Mouse (Mus musculus): ENCODE measurements around the gene Efhd2. TPM values are rescaled to one million over a fixed set of nuclear protein-coding genes. Genes with fewer than 3 reads are reported as not detected.

The Efhd2 gene
- polyA plus RNA-seq, 1 experiment from 2014 or later, result 111 TPM

- Histone ChIP-seq H3K4me3 (ENCODE audit: low read depth, low read length) (no peak overlapping the region), H3K27me3 (ENCODE audit: control insufficient read depth, insufficient read depth, low read length) (no peaks in the 10 kb centered on the region), H3K9ac (ENCODE audit: low read length) (no peak overlapping the region), H3K36me3 (ENCODE audit: control insufficient read depth, insufficient read depth, low read length) (no peaks in the 10 kb centered on the region), H3K4me1 (replicated peaks; ENCODE audit: control insufficient read depth, insufficient read depth) (peaks cover 12% of the 10 kb centered on the region; the same call in 1 of the 2 replicates), H3K9me3 (ENCODE audit: control insufficient read depth, low read length) (no peaks in the 10 kb centered on the region), H3K27ac (replicated peaks) (peak overlapping the region; percentile 61), H3K4me2 (replicated peaks; ENCODE audit: low read depth) (no peak overlapping the region)
- no peak for TF ChIP-seq EP300 (optimal IDR thresholded peaks at IDR 0.05)
- ATAC-seq (ENCODE audit: low FRiP score, low TSS enrichment) (no peak), DNase-seq (ENCODE audit: low spot score) (no peak)
- 42% methylated on average over 4 of the region's 4 CpGs for WGBS
These were observed 4.4 kb upstream of the Efhd2 start for GRCm38 (mm10) chr4:141879074-141879473.

GRCm38 (mm10) chr4:141878621-141879020 lies 3.9 kb upstream of the Efhd2 start:
- DNase-seq (ENCODE audit: low spot score), result peak; percentile 68
- TF ChIP-seq EP300 (optimal IDR thresholded peaks at IDR 0.05) (no peak), CTCF (IDR thresholded peaks at IDR 0.05; ENCODE audit: low read depth) (no peak)
- H3K27ac ChIP-seq (replicated peaks), result peak overlapping the region; percentile 61
- peak; percentile 51 for ATAC-seq (ENCODE audit: low FRiP score, low TSS enrichment)
- 28% methylated on average over 7 of the region's 7 CpGs for WGBS
- no peaks in the 10 kb centered on the region for H3K9me3 ChIP-seq (ENCODE audit: control insufficient read depth, low read length)
- no peak overlapping the region for H3K4me2 ChIP-seq (replicated peaks; ENCODE audit: low read depth)
- H3K4me3 ChIP-seq (ENCODE audit: low read depth, low read length), result no peak overlapping the region
- no peaks in the 10 kb centered on the region for H3K36me3 ChIP-seq (ENCODE audit: control insufficient read depth, insufficient read depth, low read length)
- H3K27me3 ChIP-seq (ENCODE audit: control insufficient read depth, insufficient read depth, low read length), result no peaks in the 10 kb centered on the region
- no peak overlapping the region for H3K9ac ChIP-seq (ENCODE audit: low read length)
- H3K4me1 ChIP-seq (replicated peaks; ENCODE audit: control insufficient read depth, insufficient read depth), result peaks cover 12% of the 10 kb centered on the region; the same call in 1 of the 2 replicates

GRCm38 (mm10) chr4:141875481-141876108 lies 875 bp upstream of the Efhd2 start:
- H3K27me3 ChIP-seq (ENCODE audit: control insufficient read depth, insufficient read depth, low read length), result no peaks in the 10 kb centered on the region
- H3K9me3 ChIP-seq (ENCODE audit: control insufficient read depth, low read length), result no peaks in the 10 kb centered on the region
- TF ChIP-seq CTCF (IDR thresholded peaks at IDR 0.05; ENCODE audit: low read depth) (0 out of 2 replicates have a peak, but pooled peaks have one; percentile 25), EP300 (optimal IDR thresholded peaks at IDR 0.05) (no peak)
- peak overlapping the region; percentile 95 for H3K4me2 ChIP-seq (replicated peaks; ENCODE audit: low read depth)
- H3K36me3 ChIP-seq (ENCODE audit: control insufficient read depth, insufficient read depth, low read length), result no peaks in the 10 kb centered on the region
- H3K9ac ChIP-seq (ENCODE audit: low read length), result peak overlapping the region; percentile 90; the same call in 1 of the 2 replicates
- 34% methylated on average over 8 of the region's 8 CpGs for WGBS
- peaks cover 8% of the 10 kb centered on the region; the same call in 1 of the 2 replicates for H3K4me1 ChIP-seq (replicated peaks; ENCODE audit: control insufficient read depth, insufficient read depth)
- H3K27ac ChIP-seq (replicated peaks), result no peak overlapping the region
- H3K4me3 ChIP-seq (ENCODE audit: low read depth, low read length), result no peak overlapping the region
- no peak for DNase-seq (ENCODE audit: low spot score)
- no peak for ATAC-seq (ENCODE audit: low FRiP score, low TSS enrichment)

GRCm38 (mm10) chr4:141874111-141874600 lies 564 bp downstream of the Efhd2 start:
- TF ChIP-seq CTCF (IDR thresholded peaks at IDR 0.05; ENCODE audit: low read depth), result no peak
- no peak for TF ChIP-seq EP300 (optimal IDR thresholded peaks at IDR 0.05)
- DNase-seq (ENCODE audit: low spot score) (no peak), ATAC-seq (ENCODE audit: low FRiP score, low TSS enrichment) (no peak)
- Histone ChIP-seq H3K9ac (ENCODE audit: low read length) (peak overlapping the region; percentile 90), H3K4me1 (replicated peaks; ENCODE audit: control insufficient read depth, insufficient read depth) (peaks cover 11% of the 10 kb centered on the region), H3K9me3 (ENCODE audit: control insufficient read depth, low read length) (no peaks in the 10 kb centered on the region), H3K36me3 (ENCODE audit: control insufficient read depth, insufficient read depth, low read length) (no peaks in the 10 kb centered on the region), H3K27me3 (ENCODE audit: control insufficient read depth, insufficient read depth, low read length) (no peaks in the 10 kb centered on the region), H3K4me2 (replicated peaks; ENCODE audit: low read depth) (peak overlapping the region; percentile 95), H3K27ac (replicated peaks) (peak overlapping the region; percentile 83), H3K4me3 (ENCODE audit: low read depth, low read length) (peak overlapping the region; percentile 88)
- WGBS, result 1% methylated on average over 19 of the region's 19 CpGs

GRCm38 (mm10) chr4:141872977-141873376 lies 1.7 kb downstream of the Efhd2 start:
- Histone ChIP-seq H3K36me3 (ENCODE audit: control insufficient read depth, insufficient read depth, low read length) (no peaks in the 10 kb centered on the region), H3K9me3 (ENCODE audit: control insufficient read depth, low read length) (no peaks in the 10 kb centered on the region), H3K4me2 (replicated peaks; ENCODE audit: low read depth) (peak overlapping the region; percentile 95), H3K4me1 (replicated peaks; ENCODE audit: control insufficient read depth, insufficient read depth) (peaks cover 13% of the 10 kb centered on the region), H3K27me3 (ENCODE audit: control insufficient read depth, insufficient read depth, low read length) (no peaks in the 10 kb centered on the region), H3K9ac (ENCODE audit: low read length) (peak overlapping the region; percentile 90), H3K27ac (replicated peaks) (peak overlapping the region; percentile 83), H3K4me3 (ENCODE audit: low read depth, low read length) (peak overlapping the region; percentile 88)
- TF ChIP-seq CTCF (IDR thresholded peaks at IDR 0.05; ENCODE audit: low read depth), result no peak
- TF ChIP-seq EP300 (optimal IDR thresholded peaks at IDR 0.05), result no peak
- 52% methylated on average over 9 of the region's 9 CpGs for WGBS
- ATAC-seq (ENCODE audit: low FRiP score, low TSS enrichment) (no peak), DNase-seq (ENCODE audit: low spot score) (no peak)

GRCm38 (mm10) chr4:141871909-141872308 lies 2.8 kb downstream of the Efhd2 start:
- peak overlapping the region; percentile 61 for H3K9ac ChIP-seq (ENCODE audit: low read length)
- peak overlapping the region; percentile 95 for H3K4me2 ChIP-seq (replicated peaks; ENCODE audit: low read depth)
- ATAC-seq (ENCODE audit: low FRiP score, low TSS enrichment) (no peak), DNase-seq (ENCODE audit: low spot score) (peak; percentile 63)
- no peaks in the 10 kb centered on the region for H3K36me3 ChIP-seq (ENCODE audit: control insufficient read depth, insufficient read depth, low read length)
- H3K4me3 ChIP-seq (ENCODE audit: low read depth, low read length), result peak overlapping the region; percentile 88
- WGBS, result 39% methylated on average over 9 of the region's 9 CpGs
- H3K4me1 ChIP-seq (replicated peaks; ENCODE audit: control insufficient read depth, insufficient read depth), result peaks cover 16% of the 10 kb centered on the region
- H3K27me3 ChIP-seq (ENCODE audit: control insufficient read depth, insufficient read depth, low read length), result no peaks in the 10 kb centered on the region
- H3K9me3 ChIP-seq (ENCODE audit: control insufficient read depth, low read length), result no peaks in the 10 kb centered on the region
- TF ChIP-seq EP300 (optimal IDR thresholded peaks at IDR 0.05) (no peak), CTCF (IDR thresholded peaks at IDR 0.05; ENCODE audit: low read depth) (no peak)
- H3K27ac ChIP-seq (replicated peaks), result peak overlapping the region; percentile 88
